Mouse (Mus musculus): ENCODE measurements around the gene Klc2.

DNA sequence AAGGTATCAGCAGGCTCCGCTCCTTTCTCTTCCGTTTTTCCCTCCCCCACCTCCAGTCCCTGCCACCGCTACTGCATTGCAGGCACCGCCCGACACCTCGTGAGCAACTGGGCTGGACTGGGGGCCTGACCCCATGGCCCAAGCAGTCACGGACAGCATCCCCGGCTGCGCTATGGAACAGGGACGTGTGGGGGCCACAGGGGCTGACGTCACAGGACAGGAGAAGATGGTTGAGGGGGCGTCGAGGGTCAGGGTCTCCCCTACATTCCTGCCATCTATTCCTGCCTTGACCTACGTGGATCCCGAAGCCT lies 33.6 kb downstream of the Klc2 start:
- TF ChIP-seq CTCF (IDR thresholded peaks at IDR 0.05; ENCODE audit: extremely low read depth, insufficient read depth, low read length) (no peak), POLR2A (IDR thresholded peaks at IDR 0.05; ENCODE audit: extremely low read depth, insufficient read depth, low read length) (no peak)

All from cortical plate, adult 2 months (tissue).